Mouse (Mus musculus): ENCODE data around the gene Cars. TPM values are rescaled to one million over a fixed set of nuclear protein-coding genes. Genes with fewer than 3 reads are reported as not detected.
A peak's percentile ranks its signal among the peaks of the same experiment; 100 is the strongest.

The Cars gene
- total RNA-seq, 1 experiment from 2014 or later, result 77.7 TPM

- ATAC-seq (replicated peaks in 1 of 2; ENCODE audit: insufficient read depth in 1 of 2, low FRiP score in 2 of 2, low TSS enrichment in 1 of 2, low read depth in 1 of 2, poor library complexity in 2 of 2, severe bottlenecking in 2 of 2), result no peak
Measured at GRCm38 (mm10) chr7:143600231-143600740, 396 bp upstream of the Cars start.

GRCm38 (mm10) chr7:143594865-143595264, 5.0 kb downstream of the Cars start:
- no peak for ATAC-seq (replicated peaks in 1 of 2; ENCODE audit: insufficient read depth in 1 of 2, low FRiP score in 2 of 2, low TSS enrichment in 1 of 2, low read depth in 1 of 2, poor library complexity in 2 of 2, severe bottlenecking in 2 of 2)

- no peak for ATAC-seq (replicated peaks in 1 of 2; ENCODE audit: insufficient read depth in 1 of 2, low FRiP score in 2 of 2, low TSS enrichment in 1 of 2, low read depth in 1 of 2, poor library complexity in 2 of 2, severe bottlenecking in 2 of 2)
Measured at GRCm38 (mm10) chr7:143592255-143592654, 7.6 kb downstream of the Cars start.

GRCm38 (mm10) chr7:143588006-143588405, 11.9 kb downstream of the Cars start:
- no peak for ATAC-seq (replicated peaks in 1 of 2; ENCODE audit: insufficient read depth in 1 of 2, low FRiP score in 2 of 2, low TSS enrichment in 1 of 2, low read depth in 1 of 2, poor library complexity in 2 of 2, severe bottlenecking in 2 of 2)

GRCm38 (mm10) chr7:143587586-143587985, 12.3 kb downstream of the Cars start:
- ATAC-seq (replicated peaks in 1 of 2; ENCODE audit: insufficient read depth in 1 of 2, low FRiP score in 2 of 2, low TSS enrichment in 1 of 2, low read depth in 1 of 2, poor library complexity in 2 of 2, severe bottlenecking in 2 of 2), result no peak

- peak; percentile 61 to 79 for ATAC-seq (replicated peaks in 1 of 2; ENCODE audit: insufficient read depth in 1 of 2, low FRiP score in 2 of 2, low TSS enrichment in 1 of 2, low read depth in 1 of 2, poor library complexity in 2 of 2, severe bottlenecking in 2 of 2)
Measured at GRCm38 (mm10) chr7:143583956-143584355, 15.9 kb downstream of the Cars start.

GRCm38 (mm10) chr7:143583025-143583424, 16.9 kb downstream of the Cars start:
- ATAC-seq (replicated peaks in 1 of 2; ENCODE audit: insufficient read depth in 1 of 2, low FRiP score in 2 of 2, low TSS enrichment in 1 of 2, low read depth in 1 of 2, poor library complexity in 2 of 2, severe bottlenecking in 2 of 2), result no peak

- ATAC-seq (replicated peaks in 1 of 2; ENCODE audit: insufficient read depth in 1 of 2, low FRiP score in 2 of 2, low TSS enrichment in 1 of 2, low read depth in 1 of 2, poor library complexity in 2 of 2, severe bottlenecking in 2 of 2), result no peak
Measured at GRCm38 (mm10) chr7:143575751-143576150, 24.1 kb downstream of the Cars start.

GRCm38 (mm10) chr7:143565648-143566039, 34.2 kb downstream of the Cars start:
- ATAC-seq (replicated peaks in 1 of 2; ENCODE audit: insufficient read depth in 1 of 2, low FRiP score in 2 of 2, low TSS enrichment in 1 of 2, low read depth in 1 of 2, poor library complexity in 2 of 2, severe bottlenecking in 2 of 2), result peak; percentile 71 to 78

GRCm38 (mm10) chr7:143565015-143565647, 34.8 kb downstream of the Cars start:
- peak; percentile 19 to 40; a peak in 1 of 4 replicates for ATAC-seq (replicated peaks in 1 of 2; ENCODE audit: insufficient read depth in 1 of 2, low FRiP score in 2 of 2, low TSS enrichment in 1 of 2, low read depth in 1 of 2, poor library complexity in 2 of 2, severe bottlenecking in 2 of 2)

GRCm38 (mm10) chr7:143563787-143564186, 36.1 kb downstream of the Cars start:
- no peak for ATAC-seq (replicated peaks in 1 of 2; ENCODE audit: insufficient read depth in 1 of 2, low FRiP score in 2 of 2, low TSS enrichment in 1 of 2, low read depth in 1 of 2, poor library complexity in 2 of 2, severe bottlenecking in 2 of 2)

GRCm38 (mm10) chr7:143557616-143558015, 42.3 kb downstream of the Cars start:
- peak in 1 of 2 experiments; percentile 16; a peak in 1 of 4 replicates for ATAC-seq (replicated peaks in 1 of 2; ENCODE audit: insufficient read depth in 1 of 2, low FRiP score in 2 of 2, low TSS enrichment in 1 of 2, low read depth in 1 of 2, poor library complexity in 2 of 2, severe bottlenecking in 2 of 2)

GRCm38 (mm10) chr7:143556964-143557610, 42.8 kb downstream of the Cars start:
- peak; percentile 40 to 42; a peak in 1 of 4 replicates for ATAC-seq (replicated peaks in 1 of 2; ENCODE audit: insufficient read depth in 1 of 2, low FRiP score in 2 of 2, low TSS enrichment in 1 of 2, low read depth in 1 of 2, poor library complexity in 2 of 2, severe bottlenecking in 2 of 2)

GRCm38 (mm10) chr7:143549588-143550220, 50.2 kb downstream of the Cars start:
- ATAC-seq (replicated peaks in 1 of 2; ENCODE audit: insufficient read depth in 1 of 2, low FRiP score in 2 of 2, low TSS enrichment in 1 of 2, low read depth in 1 of 2, poor library complexity in 2 of 2, severe bottlenecking in 2 of 2), result no peak

- ATAC-seq (replicated peaks in 1 of 2; ENCODE audit: insufficient read depth in 1 of 2, low FRiP score in 2 of 2, low TSS enrichment in 1 of 2, low read depth in 1 of 2, poor library complexity in 2 of 2, severe bottlenecking in 2 of 2), result peak; percentile 97
Measured at GRCm38 (mm10) chr7:143548976-143549457, 50.9 kb downstream of the Cars start, which contains the start of gene Nap1l4. Nap1l4 (minus strand) TSS chr7:143549106.

- peak; percentile 44 to 49 for ATAC-seq (replicated peaks in 1 of 2; ENCODE audit: insufficient read depth in 1 of 2, low FRiP score in 2 of 2, low TSS enrichment in 1 of 2, low read depth in 1 of 2, poor library complexity in 2 of 2, severe bottlenecking in 2 of 2)
Measured at GRCm38 (mm10) chr7:143548231-143548961, 51.5 kb downstream of the Cars start.

- ATAC-seq (replicated peaks in 1 of 2; ENCODE audit: insufficient read depth in 1 of 2, low FRiP score in 2 of 2, low TSS enrichment in 1 of 2, low read depth in 1 of 2, poor library complexity in 2 of 2, severe bottlenecking in 2 of 2), result no peak
Measured at GRCm38 (mm10) chr7:143546554-143546953, 53.3 kb downstream of the Cars start.

All from hematopoietic stem cell, adult 5-6 weeks (primary cell).